Mouse (Mus musculus) testis, adult 2 months (tissue): ENCODE measurements around the gene Wdr37.

Source experiments
- CTCF ChIP-seq: fragments of 200-500 bp; IDR thresholded peaks from 2 replicates; pipeline ENCODE4 v1.5.1; 2012; ENCODE audit warnings: low read depth, mild to moderate bottlenecking, inconsistent platforms, low read length, moderate library complexity; ENCODE audit not compliant: control insufficient read depth, insufficient read depth, insufficient replicate concordance
- POLR2A ChIP-seq: fragments of 200-500 bp; IDR thresholded peaks from 2 replicates; pipeline ENCODE4 v1.6.1; 2012; ENCODE audit warnings: low read depth, mild to moderate bottlenecking, inconsistent platforms, low read length, moderate library complexity; ENCODE audit not compliant: control insufficient read depth

GRCm38 (mm10) chr13:8800576-8800975, 71.1 kb downstream of the Wdr37 start:
- TF ChIP-seq POLR2A = no peak
- TF ChIP-seq CTCF = no peak
